Mouse (Mus musculus) brain, embryonic 14.5 days (tissue): ENCODE data around the gene Lmntd1.

Experiments
- CTCF ChIP-seq: fragments of 200-500 bp; IDR thresholded peaks from 2 replicates; pipeline ENCODE4 v1.5.1; 2012; ENCODE audit warnings: inconsistent platforms, mild to moderate bottlenecking, moderate library complexity, borderline replicate concordance; ENCODE audit not compliant: insufficient read depth, insufficient read length; ENCODE audit errors: extremely low read depth
- POLR2A ChIP-seq: fragments of 200-500 bp; IDR thresholded peaks from 2 replicates; pipeline ENCODE4 v1.6.1; 2012; ENCODE audit warnings: mild to moderate bottlenecking, inconsistent platforms, borderline replicate concordance; ENCODE audit not compliant: poor library complexity, insufficient read depth, insufficient read length, severe bottlenecking; ENCODE audit errors: extremely low read depth

DNA sequence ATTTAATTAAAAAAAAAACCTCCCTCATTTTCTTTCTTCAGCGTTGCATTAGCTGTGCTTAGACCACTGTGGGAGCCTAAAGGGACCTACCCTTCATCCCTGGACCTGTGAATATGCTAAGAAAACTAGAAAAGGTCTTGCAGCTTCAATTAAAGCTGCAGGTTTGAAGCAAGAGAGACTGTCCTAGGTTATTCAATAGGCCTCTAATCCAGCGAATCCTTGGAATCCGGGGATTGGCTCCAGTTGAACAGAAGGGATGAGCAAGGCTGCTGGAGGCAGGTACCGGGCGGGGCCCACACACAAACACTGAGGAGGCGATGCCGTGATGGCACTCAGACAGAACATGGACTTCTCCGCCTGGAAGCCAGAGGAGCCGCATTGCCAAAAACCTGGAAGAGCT lies 192.5 kb downstream of the Lmntd1 start:
- TF ChIP-seq CTCF: no peak
- TF ChIP-seq POLR2A: no peak
